Mouse (Mus musculus) colon, adult 2 months (tissue): Measurements from ENCODE around the gene Dhrs2. TPM values are rescaled to one million over a fixed set of nuclear protein-coding genes. Genes with fewer than 3 reads are reported as not detected.

Experiments
- polyA plus RNA-seq: library from polyadenylated mRNA; depleted of rRNA; stranded (reverse); fragments of >200 nt; gene quantifications from 2 replicates; pipeline ENCODE4 v1.2.3, GENCODE M21; 2012; rRNA removed

Gene Dhrs2
- not detected in 2 replicates for polyA plus RNA-seq

GRCm38 (mm10) chr14:55221707-55222106, at the start of gene Dhrs2:
Gene Dhrs2 (plus strand): TSS chr14:55222007.

Other genes starting within 250 kb of the Dhrs2 start
- not detected in 2 replicates for gene Gm17428, start 245.1 kb upstream of the Dhrs2 start, polyA plus RNA-seq
- 0.05 and 0.32 TPM in 2 replicates for gene Myh7, start 227.4 kb upstream of the Dhrs2 start, polyA plus RNA-seq
- 9.1 and 11.1 TPM in 2 replicates for gene Ngdn, start 206.6 kb upstream of the Dhrs2 start, polyA plus RNA-seq
- gene Zfhx2, start 129.7 kb upstream of the Dhrs2 start, polyA plus RNA-seq = 2.0 and 2.7 TPM in 2 replicates
- gene Thtpa, start 127.2 kb upstream of the Dhrs2 start, polyA plus RNA-seq = 5.6 and 6.1 TPM in 2 replicates
- gene Ap1g2, start 115.4 kb upstream of the Dhrs2 start, polyA plus RNA-seq = 65.8 and 73.0 TPM in 2 replicates
- gene Jph4, start 105.1 kb upstream of the Dhrs2 start, polyA plus RNA-seq = 5.5 and 7.1 TPM in 2 replicates